Mouse (Mus musculus) liver, embryonic 16.5 days (tissue): ENCODE data around the gene Pigh. TPM values are rescaled to one million over a fixed set of nuclear protein-coding genes. Genes with fewer than 3 reads are reported as not detected.

Source experiments
- ATAC-seq: fragments of 200-750 bp; cut with Nextera tagmentation; 2 replicates; pipeline ENCODE4 v1.8.0; 2017; ENCODE audit warnings: low read depth, mild to moderate bottlenecking, moderate number of reproducible peaks, moderate library complexity
- H3K27ac ChIP-seq: fragments of 300-500 bp; sonication (generic); 2 replicates; pipeline ENCODE4 v1.5.1; 2014; ENCODE audit warnings: mild to moderate bottlenecking, low read length
- H3K27me3 ChIP-seq: fragments of 300-500 bp; sonication (generic); 2 replicates; pipeline ENCODE4 v1.6.1; 2014; ENCODE audit warnings: low read depth, low read length, mixed read lengths; ENCODE audit not compliant: control insufficient read depth, insufficient read depth
- H3K36me3 ChIP-seq: fragments of 300-500 bp; sonication (generic); 2 replicates; pipeline ENCODE4 v1.6.1; 2014; ENCODE audit warnings: mild to moderate bottlenecking; ENCODE audit not compliant: control insufficient read depth, insufficient read depth
- H3K4me1 ChIP-seq: fragments of 300-500 bp; sonication (generic); 2 replicates; pipeline ENCODE4 v1.6.1; 2014; ENCODE audit warnings: low read depth, low read length, mixed read lengths; ENCODE audit not compliant: control insufficient read depth
- H3K4me2 ChIP-seq: fragments of 300-500 bp; sonication (generic); 2 replicates; pipeline ENCODE4 v1.6.1; 2014; ENCODE audit warnings: low read depth, low read length, mixed read lengths
- H3K4me3 ChIP-seq: fragments of 300-500 bp; sonication (generic); 2 replicates; pipeline ENCODE4 v1.5.1; 2014; ENCODE audit warnings: low read depth, mild to moderate bottlenecking, low read length
- H3K9ac ChIP-seq: fragments of 300-500 bp; sonication (generic); 2 replicates; pipeline ENCODE4 v1.6.1; 2014; ENCODE audit warnings: low read depth, low read length
- H3K9me3 ChIP-seq: fragments of 300-500 bp; sonication (generic); replicated peaks from 2 replicates; pipeline ENCODE4 v1.6.1; 2016; ENCODE audit warnings: low read length; ENCODE audit not compliant: control insufficient read depth
- WGBS: fragments of 180-500 bp; shearing (Covaris S2); extraction: QIAGEN DNeasy Blood & Tissue Kit; methylation state at CpG from one replicate; pipeline ENCODE4 v1.1.7; 2014; ENCODE audit not compliant: insufficient replicate concordance; 5-methylcytosine and 5-hydroxymethylcytosine counted together
- polyA plus RNA-seq: library from polyadenylated mRNA; unstranded; fragments of >200 nt; fragmentation: Nextera tagmentation; extraction: Ambion mirVana; gene quantifications from 2 replicates; pipeline ENCODE4 v1.2.1, GENCODE M21; 2015

Pigh gene
- polyA plus RNA-seq, 1 experiment from 2014 or later, result 5.4 TPM

DNA sequence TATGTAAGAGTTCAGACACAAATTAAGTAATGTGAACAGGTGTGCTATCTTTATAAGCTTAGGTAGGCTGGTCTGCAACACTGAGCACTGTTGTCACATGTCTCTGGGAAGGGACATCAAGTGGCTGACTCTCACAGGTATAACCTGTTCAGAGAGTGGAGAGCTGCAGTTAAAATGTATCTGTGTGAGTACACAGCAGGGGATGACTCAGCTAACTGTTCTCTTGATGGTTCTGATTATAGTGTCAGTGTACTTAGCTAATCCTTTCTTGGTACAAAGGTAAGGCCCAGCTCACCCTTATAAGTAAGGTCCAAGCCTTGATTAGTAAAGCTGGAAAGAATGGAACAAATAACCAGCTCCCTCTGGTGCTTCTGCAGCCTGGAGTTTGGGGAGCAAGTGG lies 48.0 kb downstream of the Pigh start:
- H3K27me3 ChIP-seq, result no peaks in the 10 kb centered on the region
- no peak overlapping the region for H3K27ac ChIP-seq
- no peak overlapping the region for H3K4me3 ChIP-seq
- H3K4me2 ChIP-seq, result no peak overlapping the region
- no peaks in the 10 kb centered on the region for H3K36me3 ChIP-seq
- H3K4me1 ChIP-seq, result no peaks in the 10 kb centered on the region
- ATAC-seq, result no peak
- no peak overlapping the region for H3K9ac ChIP-seq
- H3K9me3 ChIP-seq, result no peaks in the 10 kb centered on the region

DNA sequence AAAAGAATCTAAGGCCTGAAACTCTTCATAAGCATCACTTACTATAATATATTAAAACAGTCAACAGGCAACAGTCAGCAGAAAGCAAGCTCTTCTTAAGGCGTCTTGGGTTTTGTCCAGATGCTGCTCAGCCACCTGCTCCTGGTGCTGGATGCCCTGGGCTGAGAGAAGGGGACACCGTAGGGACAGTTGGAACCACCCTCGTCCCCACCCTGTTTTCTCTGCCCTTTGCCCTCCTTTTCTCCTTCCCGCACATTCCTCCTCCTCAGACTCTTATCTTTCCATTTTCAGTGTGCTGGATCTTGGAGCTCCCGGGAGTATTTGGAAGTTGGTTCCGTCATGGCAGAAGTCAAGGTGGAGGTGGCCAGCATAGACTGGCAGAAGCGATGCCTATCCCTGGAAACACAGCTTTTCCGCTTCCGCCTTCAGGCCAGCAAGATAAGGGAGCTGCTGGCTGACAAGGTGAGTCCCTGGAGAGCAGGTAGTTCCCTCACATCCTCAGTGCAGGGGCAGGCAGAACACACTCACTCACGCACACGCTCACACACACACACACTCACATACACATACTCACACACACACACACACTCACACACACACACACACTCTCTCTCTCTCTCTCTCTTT lies 49.1 kb downstream of the Pigh start:
- Histone ChIP-seq H3K36me3 (no peaks in the 10 kb centered on the region), H3K4me3 (no peak overlapping the region), H3K4me2 (no peak overlapping the region), H3K27ac (no peak overlapping the region), H3K9ac (no peak overlapping the region), H3K27me3 (no peaks in the 10 kb centered on the region), H3K4me1 (no peaks in the 10 kb centered on the region), H3K9me3 (no peaks in the 10 kb centered on the region)
- 69% methylated on average over 11 of the region's 11 CpGs for WGBS
- ATAC-seq, result no peak

DNA sequence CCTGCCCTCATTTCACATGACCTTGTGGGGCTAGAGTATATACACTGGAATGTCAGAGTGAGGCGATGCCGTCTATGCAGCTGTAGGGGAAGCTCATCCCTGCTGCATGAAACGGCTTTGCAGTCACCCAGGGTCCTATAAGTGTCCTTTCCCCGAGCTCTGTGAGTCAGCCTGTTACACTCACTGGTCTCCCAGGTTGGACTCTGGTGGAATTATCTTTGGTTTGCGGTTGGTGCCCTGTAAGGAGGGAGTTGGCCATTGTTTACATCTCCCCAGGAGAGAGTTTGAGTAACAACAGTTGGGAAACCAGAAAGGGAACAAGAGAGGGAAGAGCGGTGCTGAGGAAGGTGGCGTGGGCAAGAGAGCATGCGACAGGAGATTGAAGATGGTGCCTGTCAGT lies 49.7 kb downstream of the Pigh start:
- ATAC-seq, result no peak
- H3K27me3 ChIP-seq, result no peaks in the 10 kb centered on the region
- H3K4me2 ChIP-seq, result no peak overlapping the region
- H3K9me3 ChIP-seq, result no peaks in the 10 kb centered on the region
- no peaks in the 10 kb centered on the region for H3K36me3 ChIP-seq
- 57% methylated on average over 8 of the region's 8 CpGs for WGBS
- no peak overlapping the region for H3K4me3 ChIP-seq
- H3K4me1 ChIP-seq, result no peaks in the 10 kb centered on the region
- H3K9ac ChIP-seq, result no peak overlapping the region
- H3K27ac ChIP-seq, result no peak overlapping the region

DNA sequence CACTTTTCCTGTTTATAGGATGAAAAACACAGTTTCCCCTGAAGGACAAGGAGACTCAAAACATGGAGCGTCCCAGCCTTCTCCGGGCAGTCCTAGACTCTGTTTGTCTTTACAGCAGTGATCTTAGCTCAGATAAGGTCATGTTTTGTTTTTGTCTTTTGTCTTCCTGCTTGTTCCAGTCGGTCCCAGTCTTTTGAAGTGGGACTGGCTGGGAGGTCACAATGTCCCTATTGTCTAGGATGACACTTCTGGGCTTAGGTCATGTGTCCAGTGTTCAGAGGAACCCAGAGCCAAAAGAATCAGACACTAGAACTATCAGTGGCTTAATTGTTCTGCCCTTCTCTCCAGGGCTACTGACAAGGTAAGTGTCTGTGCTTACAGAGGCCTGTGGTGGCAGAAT lies 54.1 kb downstream of the Pigh start:
- Histone ChIP-seq H3K4me1 (no peaks in the 10 kb centered on the region), H3K27me3 (peaks cover 9% of the 10 kb centered on the region), H3K36me3 (no peaks in the 10 kb centered on the region), H3K9ac (no peak overlapping the region), H3K4me2 (no peak overlapping the region), H3K4me3 (no peak overlapping the region), H3K27ac (no peak overlapping the region), H3K9me3 (no peaks in the 10 kb centered on the region)
- ATAC-seq, result no peak
- 39% methylated on average over 3 of the region's 3 CpGs for WGBS

DNA sequence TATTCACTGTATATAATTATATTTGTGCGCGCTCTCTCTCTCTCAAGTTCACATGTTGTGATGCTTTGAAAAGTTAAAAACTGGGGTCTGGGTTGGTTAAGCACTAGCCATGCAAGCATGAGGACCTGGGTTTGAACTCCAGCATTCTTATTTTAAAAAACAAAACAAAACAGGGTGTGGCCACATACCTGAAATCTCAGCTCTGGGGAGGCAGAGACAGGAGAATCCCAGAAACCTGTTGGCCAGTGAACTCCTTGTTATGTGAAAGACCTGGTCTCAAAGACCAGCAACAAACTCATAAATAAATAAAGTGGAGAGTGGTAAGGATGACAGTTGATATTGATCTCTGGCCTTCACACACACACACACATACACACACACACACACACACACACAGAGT lies 55.1 kb downstream of the Pigh start:
- ATAC-seq, result no peak
- Histone ChIP-seq H3K9me3 (no peaks in the 10 kb centered on the region), H3K27ac (no peak overlapping the region), H3K4me1 (no peaks in the 10 kb centered on the region; the same call in 1 of the 2 replicates), H3K36me3 (no peaks in the 10 kb centered on the region), H3K27me3 (peaks cover 19% of the 10 kb centered on the region), H3K4me2 (no peak overlapping the region), H3K4me3 (no peak overlapping the region), H3K9ac (no peak overlapping the region)
- WGBS, result 87% methylated on average over 2 of the region's 2 CpGs

Other genes starting within 250 kb of the Pigh start
- gene Atp6v1d, start 228.0 kb downstream of the Pigh start, polyA plus RNA-seq, result 24.4 and 26.7 TPM in 2 replicates
- gene Eif2s1, start 227.8 kb downstream of the Pigh start, polyA plus RNA-seq, result 139 and 149 TPM in 2 replicates
- 38.4 and 39.6 TPM in 2 replicates for gene Plek2, start 182.7 kb downstream of the Pigh start, polyA plus RNA-seq
- 2.3 and 3.7 TPM in 2 replicates for gene Tmem229b, start 82.0 kb downstream of the Pigh start, polyA plus RNA-seq
- gene Plekhh1, start 60.5 kb downstream of the Pigh start, polyA plus RNA-seq, result 0.13 and 0.33 TPM in 2 replicates
- 0.28 and 0.38 TPM in 2 replicates for gene Arg2, start 41.1 kb upstream of the Pigh start, polyA plus RNA-seq
- gene Vti1b, start 83.0 kb upstream of the Pigh start, polyA plus RNA-seq, result 30.6 and 32.5 TPM in 2 replicates
- gene Rdh11, start 102.6 kb upstream of the Pigh start, polyA plus RNA-seq, result 23.2 and 24.7 TPM in 2 replicates
- gene Rdh12, start 119.3 kb upstream of the Pigh start, polyA plus RNA-seq, result 1.5 and 2.0 TPM in 2 replicates
- gene Zfyve26, start 206.7 kb upstream of the Pigh start, polyA plus RNA-seq, result 10.3 and 10.7 TPM in 2 replicates
- gene Rad51b, start 207.6 kb upstream of the Pigh start, polyA plus RNA-seq, result 4.4 and 4.8 TPM in 2 replicates